Mouse (Mus musculus) adrenal gland (tissue): ENCODE results near the gene Pfkfb3.

Experiments used
- intact Hi-C: fragments of 180-260 bp; cut with DNase I; formaldehyde crosslinking; loops from one replicate; pipeline ENCODE4 v1.15.1; 2025

The Pfkfb3 gene

GRCm38 (mm10) chr2:11438231-11438954 lies 115.5 kb downstream of the Pfkfb3 start:
- intact Hi-C loops, result no loop called here

DNA sequence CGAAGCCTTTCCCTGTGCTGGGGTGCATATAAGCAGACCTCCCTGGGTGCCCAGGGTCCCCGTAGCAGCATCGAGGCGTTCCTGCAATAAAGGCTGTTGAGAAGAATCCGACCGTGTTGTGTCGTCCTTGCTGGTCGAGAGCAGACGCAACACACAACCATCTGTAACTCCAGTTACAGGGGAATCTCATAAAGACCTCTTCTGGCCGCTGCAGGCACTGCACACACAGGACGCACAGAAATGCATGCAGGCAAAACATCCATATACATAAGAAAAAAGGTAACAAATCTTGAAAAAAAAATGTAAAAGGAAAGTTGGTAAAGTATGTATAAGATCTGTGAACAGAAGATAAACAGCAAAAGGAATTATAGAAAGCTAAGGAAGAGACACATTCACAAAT lies 117.5 kb downstream of the Pfkfb3 start:
- intact Hi-C loops, result no loop called here

GRCm38 (mm10) chr2:11433353-11433752 lies 120.5 kb downstream of the Pfkfb3 start:
- intact Hi-C loops, result no loop called here

- intact Hi-C loops, result loop anchor here (5.0 kb wide), 1 partner anchor 97 kb away; no protein-coding TSS in a partner anchor
These were observed 124.3 kb downstream of the Pfkfb3 start for GRCm38 (mm10) chr2:11429538-11429937.

DNA sequence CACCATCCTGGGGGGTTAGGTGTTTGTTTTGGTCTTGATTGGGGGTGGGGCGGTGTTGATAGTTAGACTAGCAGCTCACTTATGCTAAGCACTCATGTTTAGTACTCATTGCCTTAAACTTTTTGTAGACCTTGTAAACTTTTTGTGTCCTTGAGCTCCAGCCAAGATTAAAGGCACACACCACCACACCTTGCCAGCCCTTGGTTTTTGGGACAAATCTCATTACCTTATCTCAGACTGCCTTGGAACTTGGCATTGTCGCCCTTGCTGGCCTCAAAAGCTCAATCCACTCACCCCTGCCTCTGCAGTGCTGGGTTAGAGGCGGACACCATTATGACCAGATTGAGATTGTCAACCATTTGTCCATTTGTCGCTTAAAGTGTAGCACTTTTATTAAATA lies 125.3 kb downstream of the Pfkfb3 start:
- intact Hi-C loops, result loop anchor here (5.0 kb wide), 1 partner anchor 96 kb away; no protein-coding TSS in a partner anchor

DNA sequence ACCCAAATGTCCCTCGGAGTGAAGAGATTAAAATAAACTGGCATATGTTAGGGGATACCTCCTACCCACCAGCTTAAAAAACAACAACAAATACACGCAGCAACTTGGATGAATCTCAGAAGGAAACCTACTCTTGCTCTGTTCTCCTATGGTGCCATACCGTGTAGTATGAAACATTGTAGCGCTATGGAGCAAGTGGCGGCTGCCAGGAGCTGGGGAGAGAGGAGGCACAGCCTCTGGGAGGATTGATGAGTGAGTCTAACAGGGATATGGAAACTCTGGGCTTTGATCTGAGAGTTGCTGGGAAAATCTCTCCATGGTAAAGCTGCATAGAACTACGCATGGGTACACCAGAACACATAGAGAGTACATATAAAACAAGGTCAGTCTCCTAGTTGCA lies 126.3 kb downstream of the Pfkfb3 start:
- intact Hi-C loops, result loop anchor here (5.0 kb wide), 1 partner anchor 95 kb away; no protein-coding TSS in a partner anchor

DNA sequence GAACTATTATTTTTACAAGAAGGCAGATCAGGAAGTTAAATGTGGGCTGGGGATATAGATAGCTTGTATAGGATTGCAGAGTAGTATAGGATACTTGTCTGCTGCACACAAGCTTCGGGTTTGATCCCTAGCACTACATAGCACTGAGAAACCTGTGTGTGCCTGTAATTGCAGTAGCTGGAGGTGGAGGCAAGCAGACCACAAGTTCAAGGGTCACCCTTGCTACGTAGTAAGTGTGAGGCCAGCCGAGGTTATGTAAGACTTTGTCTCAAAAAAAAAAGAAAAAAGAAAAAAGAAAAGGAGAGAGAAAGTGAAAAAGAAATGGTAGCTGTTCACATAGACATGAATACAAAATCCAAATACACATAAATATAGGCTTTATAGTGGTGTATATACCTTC lies 127.5 kb downstream of the Pfkfb3 start:
- intact Hi-C loops, result loop anchor here (5.0 kb wide), 1 partner anchor 94 kb away; no protein-coding TSS in a partner anchor

DNA sequence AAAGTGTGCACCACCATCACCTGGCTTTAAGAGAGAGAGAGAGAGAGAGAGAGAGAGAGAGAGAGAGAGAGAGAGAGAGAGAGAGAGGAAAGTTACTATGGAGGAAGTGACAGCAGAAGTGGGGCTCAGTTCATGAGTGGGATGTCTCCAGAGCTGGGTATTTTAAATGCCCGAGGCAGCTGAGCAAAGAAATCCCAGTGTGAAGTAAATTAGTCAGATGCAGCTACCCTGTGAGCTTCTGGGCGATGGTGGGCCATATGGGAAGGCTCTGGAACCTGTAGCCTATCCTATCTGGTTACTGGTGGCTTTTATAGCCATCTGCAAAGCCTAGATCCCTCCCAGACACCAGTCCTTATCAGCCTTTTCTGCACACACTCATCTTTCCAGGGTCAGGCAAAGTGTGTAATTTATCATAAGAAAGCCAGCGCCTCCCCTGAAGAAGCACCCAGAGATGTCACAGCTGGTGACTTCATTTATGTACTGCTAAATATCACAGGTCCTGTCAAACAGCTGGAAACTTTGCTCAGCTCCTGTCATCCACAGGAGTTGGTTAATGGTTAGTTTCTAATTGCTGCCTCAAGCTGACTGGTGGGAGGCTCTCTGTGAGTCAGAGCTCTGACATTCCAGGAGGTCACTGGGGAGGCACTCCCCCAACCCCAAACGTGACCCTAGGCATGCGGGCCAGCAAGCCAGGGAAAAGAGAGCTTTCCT lies 128.3 kb downstream of the Pfkfb3 start:
- intact Hi-C loops, result loop anchor here (5.0 kb wide), 1 partner anchor 93 kb away; no protein-coding TSS in a partner anchor

GRCm38 (mm10) chr2:11424252-11424651 lies 129.6 kb downstream of the Pfkfb3 start:
- intact Hi-C loops, result no loop called here

GRCm38 (mm10) chr2:11423421-11423820 lies 130.5 kb downstream of the Pfkfb3 start:
- intact Hi-C loops, result no loop called here

- intact Hi-C loops, result no loop called here
These were observed 131.5 kb downstream of the Pfkfb3 start for GRCm38 (mm10) chr2:11422384-11422783.
